Mouse (Mus musculus) testis, postnatal 10 days (tissue): Measurements from ENCODE around the gene Tmem80.

Source experiments
- DNase-seq: peaks from one replicate; pipeline ENCODE4 v3.0.0; 2021; ENCODE audit warnings: low spot score

Tmem80 gene

DNA sequence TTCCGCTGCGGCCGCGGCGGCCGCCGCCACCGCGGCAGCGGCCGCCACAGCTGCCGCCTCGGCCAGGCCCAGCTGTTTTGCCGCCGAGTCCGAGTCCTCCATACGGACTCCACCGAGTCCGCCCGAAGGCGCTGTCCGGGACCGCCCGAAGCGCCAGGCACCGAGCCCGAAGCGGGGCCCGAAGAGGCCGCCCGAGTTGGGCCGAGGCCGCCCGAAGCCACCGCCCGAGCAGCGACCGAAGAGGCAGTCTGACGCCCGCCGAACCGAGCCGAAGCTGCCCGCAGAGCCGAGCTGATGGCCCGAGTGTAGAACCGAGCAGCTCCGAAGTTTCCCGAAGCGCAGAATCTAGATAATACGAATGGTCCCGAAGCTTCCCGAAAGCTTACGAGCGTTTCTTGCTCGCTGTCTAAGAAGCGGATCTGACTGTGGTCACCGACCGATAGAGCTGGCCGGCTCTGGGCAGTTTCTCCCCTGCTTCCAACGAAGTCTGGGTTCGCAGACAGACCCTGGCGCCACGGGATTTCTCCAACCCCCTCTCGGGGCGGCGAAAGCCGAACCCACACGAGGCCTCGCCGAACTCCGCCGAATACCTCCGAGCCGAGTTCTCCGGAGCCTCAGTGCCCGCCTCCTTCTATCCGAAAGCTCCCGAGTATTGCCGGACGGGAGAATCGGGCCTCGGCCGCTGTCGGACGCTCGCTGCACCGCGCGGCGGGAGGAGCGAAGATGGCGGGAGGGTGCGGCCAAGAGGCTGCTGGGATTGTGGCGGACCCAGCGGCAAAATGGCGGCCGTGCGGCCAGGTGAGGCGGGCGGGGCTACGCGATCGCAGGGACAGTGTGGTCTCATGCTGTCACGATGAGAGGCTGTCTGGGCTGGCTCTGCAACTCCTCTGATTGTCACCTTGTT, at the start of gene Tmem80, which contains the start of gene Deaf1:
Gene Tmem80 (plus strand): TSS at position 271 of the 904 bp plus-strand sequence.
Gene Deaf1 (minus strand): TSS at position 222 of the 904 bp plus-strand sequence.
- peak; percentile 100 for DNase-seq

DNA sequence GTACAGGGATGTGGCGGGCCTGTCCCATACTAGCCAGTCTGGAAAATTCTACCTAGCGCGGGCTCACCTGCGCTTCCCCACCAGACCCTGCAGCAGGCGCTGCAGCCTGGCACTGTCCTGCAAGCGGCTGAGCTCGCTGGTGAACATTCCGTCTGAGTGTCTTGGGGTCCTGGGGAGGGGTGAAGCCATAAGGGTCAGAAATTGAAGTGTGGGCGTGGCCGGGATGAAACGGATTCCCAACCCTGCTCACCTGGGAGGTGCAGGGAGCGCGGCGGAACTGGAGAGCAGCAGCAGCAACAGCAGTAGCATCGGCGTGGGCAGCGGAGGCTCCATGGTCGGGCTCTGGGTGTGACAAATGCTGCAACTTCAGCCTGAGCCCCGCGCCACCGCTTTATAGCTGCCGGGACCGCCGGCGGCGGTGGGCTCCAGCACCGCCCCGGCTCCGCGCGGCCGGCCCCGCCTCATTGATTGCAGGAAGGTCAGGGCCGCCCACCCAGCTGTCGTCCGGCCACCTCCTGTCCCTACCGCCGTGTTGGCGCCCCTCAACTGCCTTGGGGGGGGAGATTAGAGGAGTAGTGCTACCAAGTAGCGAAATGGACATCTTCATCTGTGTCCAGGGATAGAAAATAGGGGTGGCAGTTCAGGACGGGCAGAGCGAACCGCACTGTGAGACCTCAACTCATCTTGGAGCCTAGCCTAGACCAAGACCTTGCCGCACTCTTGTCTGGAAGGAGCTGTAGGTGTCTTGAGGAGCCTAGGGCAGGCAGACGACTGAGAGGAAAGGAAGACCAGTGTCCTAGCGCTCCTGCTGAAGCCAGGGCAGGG, 48.6 kb upstream of the Tmem80 start, which contains the start of gene Sct:
Gene Sct (minus strand): TSS at position 368 of the 825 bp plus-strand sequence.
- DNase-seq, result peak; percentile 66

DNA sequence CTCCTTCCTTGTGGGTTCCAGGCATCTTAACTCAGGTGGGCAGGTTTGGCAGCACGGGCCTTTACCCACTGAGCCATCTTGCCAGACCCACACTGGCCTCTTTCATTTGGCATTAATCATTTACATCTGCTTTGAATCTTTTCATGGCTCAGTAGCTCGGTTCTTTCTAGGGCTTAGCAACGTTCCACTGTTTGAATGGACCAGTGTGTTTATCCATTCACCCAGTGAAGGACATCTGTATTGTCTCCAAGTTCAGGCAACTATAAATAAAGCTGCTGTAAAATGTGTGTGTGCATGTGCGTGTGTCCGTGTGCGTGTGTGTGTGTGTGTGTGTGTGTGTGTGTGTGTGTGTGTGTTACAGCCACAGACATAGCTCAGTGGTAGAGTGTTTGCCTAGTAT, 46.1 kb upstream of the Tmem80 start:
- DNase-seq, result no peak

DNA sequence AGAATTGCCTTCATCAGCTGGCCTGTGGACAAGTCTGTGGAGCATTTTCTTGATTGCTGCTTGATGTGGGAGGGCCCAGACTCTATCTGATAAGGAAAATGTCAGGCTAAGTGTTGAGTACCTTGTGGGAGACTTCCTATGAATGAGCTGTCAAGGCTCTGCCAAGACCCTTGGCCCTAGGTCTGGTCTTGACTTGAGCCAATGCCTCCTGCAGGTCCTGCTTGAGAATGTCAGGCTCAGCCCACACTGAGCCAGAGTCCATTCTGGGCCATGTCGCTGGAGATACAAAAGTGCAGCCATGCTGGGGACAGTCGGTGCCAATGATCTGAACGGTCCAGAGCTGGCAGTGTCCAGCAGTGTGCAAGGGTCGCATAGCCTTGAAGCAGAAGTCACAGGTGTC, 44.8 kb upstream of the Tmem80 start:
- no peak for DNase-seq

DNA sequence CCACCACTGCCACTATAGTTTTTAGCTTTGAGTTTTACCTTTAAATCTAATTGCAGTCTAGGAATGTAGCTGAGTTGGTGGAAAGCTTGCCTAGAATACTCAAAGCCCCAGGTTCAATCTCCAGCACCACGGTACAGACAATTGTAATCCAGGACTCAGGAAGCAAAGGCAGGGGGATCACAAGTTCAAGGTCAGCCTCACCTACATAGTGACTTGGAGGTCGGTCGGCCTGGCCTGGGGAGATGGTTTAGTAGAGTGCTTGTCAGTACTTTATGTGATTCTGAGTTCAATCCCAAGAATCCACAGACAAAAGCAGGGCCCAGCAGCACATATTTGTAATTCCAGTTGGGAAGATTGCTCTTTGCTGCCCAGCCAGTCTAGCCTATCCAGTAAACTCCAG, 39.5 kb upstream of the Tmem80 start:
- DNase-seq, result no peak

DNA sequence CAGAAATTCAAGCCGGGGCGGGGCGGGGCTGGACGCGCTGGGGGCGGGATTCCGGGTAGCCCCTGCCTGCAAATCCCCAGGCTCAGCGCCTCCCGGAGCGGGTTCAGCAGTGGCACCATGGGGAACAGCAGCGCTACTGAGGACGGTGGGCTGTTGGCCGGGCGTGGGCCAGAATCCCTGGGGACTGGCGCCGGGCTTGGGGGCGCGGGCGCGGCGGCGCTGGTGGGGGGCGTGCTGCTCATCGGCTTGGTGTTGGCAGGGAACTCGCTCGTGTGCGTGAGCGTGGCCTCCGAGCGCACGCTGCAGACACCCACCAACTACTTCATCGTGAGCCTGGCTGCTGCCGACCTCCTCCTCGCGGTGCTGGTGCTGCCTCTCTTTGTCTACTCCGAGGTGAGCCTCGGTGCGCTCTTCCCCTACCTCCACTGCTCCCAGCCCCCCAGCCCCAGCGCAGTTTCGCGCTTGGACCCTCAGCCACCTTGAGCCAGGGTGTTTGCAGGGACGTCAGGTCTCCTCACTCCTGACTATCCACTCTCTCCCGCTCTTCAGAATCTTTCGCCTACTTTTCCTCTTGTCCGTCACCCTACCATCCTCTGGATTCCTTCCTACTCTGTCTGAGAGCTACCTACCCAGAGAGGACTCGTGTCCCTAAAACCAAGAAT, 35.5 kb upstream of the Tmem80 start, which contains the start of gene Drd4:
Gene Drd4 (plus strand): TSS at position 86 of the 662 bp plus-strand sequence.
- peak; percentile 81 for DNase-seq

DNA sequence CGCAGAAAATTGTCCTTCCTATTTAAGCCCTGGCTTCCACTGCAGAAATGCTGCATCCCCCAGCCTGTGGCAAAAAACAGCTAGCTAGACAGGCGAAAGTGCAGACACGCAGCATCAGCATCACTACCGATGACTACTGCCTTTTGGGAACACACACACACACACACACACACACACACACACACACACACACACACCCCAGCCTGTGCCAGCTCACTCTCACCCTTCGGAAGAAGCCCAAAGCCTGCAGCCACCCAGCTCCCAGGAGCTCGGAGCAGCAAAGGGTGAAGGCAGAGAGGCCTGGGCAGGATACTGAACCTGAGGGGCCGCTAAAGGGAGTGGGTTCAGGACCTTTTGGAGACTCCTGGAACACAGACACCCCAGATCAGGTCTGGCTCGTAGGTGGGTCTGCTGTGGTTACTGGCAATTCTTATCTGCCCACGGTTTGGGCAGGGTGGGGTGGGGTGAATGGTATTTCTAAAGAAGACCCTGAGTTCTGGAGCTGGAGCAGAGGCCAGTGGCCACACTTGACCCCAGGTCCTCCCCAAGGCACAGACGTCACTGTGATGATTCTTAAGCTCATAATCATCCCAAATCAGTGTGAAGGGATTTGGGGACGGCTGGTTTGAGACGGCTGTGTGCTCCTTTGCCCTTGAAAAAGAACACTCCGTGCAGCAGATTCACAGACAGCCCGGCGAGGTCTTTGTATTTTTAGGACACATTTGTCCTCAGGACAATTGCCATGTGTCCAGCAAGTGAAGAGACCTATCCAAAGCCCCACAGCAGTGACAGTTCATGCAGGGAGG, 34.8 kb upstream of the Tmem80 start:
- peak; percentile 60 for DNase-seq

DNA sequence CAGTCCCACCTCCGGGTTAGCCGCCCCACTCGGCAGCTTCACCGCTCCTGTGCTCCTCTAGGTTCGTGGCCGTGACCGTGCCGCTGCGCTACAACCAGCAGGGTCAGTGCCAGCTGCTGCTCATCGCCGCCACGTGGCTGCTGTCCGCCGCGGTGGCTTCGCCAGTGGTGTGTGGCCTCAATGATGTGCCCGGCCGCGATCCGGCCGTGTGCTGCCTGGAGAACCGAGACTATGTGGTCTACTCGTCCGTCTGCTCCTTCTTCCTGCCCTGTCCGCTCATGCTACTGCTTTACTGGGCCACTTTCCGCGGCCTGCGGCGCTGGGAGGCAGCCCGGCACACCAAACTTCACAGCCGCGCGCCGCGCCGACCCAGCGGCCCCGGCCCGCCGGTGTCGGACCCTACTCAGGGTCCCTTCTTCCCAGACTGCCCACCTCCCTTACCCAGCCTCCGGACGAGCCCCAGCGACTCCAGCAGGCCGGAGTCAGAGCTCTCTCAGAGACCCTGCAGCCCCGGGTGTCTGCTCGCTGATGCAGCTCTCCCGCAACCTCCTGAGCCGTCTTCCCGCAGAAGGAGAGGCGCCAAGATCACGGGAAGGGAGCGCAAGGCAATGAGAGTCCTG, 33.6 kb upstream of the Tmem80 start:
- peak; percentile 70 for DNase-seq

DNA sequence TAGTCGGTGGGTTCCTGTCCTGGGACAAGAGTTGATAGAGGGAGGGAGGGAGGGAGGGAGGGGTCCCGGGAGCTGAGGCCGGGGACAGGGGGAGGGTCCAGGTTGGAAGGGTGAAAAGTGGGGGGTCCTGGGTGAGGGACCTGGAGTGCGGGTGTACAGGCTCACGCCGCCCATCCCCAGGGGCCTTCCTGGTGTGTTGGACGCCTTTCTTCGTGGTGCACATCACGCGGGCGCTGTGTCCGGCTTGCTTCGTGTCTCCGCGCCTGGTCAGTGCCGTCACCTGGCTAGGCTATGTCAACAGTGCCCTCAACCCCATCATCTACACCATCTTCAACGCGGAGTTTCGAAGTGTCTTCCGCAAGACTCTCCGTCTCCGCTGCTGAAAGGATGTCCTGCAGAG, 33.1 kb upstream of the Tmem80 start:
- no peak for DNase-seq

DNA sequence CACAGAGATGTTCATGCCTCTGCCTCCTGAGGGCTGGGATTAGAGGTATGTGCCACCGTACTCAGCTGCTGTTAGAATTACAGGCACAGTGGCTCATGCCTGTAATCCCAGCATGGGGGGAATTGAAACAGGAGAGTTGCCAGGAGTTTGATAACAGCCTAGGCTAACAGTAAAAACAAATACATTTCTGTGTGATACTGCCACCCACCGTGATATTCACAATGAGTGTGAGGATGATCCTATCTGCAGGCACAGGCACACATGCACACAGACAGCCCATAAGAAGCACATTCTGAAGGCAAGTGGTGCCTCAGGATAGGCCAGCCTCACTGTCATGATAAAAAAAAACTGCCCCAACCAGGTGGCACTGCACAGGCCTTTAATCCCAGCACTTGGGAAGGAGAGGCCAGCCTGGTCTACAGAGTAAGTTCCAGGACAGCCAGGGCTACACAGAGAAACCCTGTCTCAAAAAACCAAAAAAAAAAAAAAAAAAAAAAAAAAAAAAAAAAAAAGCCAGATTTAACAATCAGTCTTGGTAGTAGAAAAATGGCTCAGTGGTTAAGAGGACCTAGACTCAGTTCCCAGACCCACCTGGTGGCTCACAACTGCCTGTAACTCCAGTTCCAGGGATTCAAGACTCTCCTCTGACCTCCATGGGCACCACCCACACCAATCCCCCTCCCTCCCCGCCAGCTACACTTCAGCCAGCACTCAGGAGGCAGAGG, 29.5 kb upstream of the Tmem80 start:
- no peak for DNase-seq

DNA sequence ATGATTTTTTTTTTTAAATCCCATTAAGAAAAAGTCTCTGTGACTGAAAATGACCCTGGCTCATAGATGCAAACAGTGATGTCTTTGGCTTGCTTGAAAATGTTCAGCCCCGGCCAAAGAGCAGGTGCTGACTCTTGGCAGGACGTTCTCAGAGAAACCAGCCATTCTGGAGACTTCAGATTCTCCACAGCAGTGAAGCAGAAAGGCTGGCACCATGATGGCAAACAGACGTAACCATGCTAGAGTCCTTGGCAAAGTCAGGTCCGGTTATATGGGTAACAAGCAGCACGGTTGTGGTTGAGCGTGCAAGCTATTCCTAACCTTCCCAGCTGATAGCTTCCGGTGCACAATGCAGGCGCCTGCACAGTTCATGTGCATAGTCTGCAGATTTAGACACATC, 28.4 kb upstream of the Tmem80 start:
- no peak for DNase-seq

DNA sequence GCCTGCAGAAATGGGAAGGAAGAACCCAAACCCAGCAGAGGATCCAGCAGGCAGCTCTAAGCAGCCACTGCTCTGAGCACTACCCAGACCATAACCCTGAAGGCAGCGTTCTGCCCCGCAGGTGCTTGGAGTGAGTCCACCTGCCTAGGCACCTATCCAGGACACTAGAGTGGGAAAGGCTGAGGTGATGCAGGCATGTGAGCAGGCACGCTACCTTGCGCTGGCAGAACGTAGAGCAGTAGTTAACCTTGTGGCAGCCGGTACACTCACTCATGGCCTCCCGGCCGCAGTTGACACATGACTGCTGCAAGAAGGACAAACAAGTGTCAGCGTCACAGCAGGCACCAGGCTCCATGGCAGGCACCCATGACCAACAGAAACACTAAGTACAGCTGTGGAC, 26.2 kb upstream of the Tmem80 start:
- DNase-seq, result no peak

DNA sequence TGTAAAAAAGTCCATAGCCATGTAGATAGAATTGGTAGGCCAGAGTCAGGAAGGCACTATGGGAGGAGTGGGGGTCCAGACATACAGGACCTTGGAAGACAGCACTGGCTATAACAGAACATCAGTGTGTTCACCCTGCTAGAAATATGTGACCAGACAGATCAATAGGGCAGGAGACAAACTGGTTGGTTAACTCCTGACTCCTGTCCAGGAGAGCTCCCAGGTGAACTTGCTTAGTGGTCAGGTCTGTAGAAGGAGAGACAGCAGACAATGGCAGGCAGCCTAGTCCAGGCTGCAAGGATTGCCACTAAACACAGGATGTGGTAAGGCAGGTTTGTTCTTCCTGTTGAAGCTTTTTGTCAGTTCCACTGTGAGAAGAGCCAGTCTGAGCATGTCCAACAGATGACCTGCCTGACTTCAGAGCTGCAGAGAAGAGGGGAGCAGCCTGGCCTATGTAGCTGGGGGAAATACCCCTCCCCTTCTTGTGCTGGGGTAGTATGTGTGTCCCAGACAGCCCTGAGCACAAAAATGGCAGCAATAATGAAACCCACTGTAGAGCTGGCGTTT, 24.8 kb upstream of the Tmem80 start:
- DNase-seq, result no peak

DNA sequence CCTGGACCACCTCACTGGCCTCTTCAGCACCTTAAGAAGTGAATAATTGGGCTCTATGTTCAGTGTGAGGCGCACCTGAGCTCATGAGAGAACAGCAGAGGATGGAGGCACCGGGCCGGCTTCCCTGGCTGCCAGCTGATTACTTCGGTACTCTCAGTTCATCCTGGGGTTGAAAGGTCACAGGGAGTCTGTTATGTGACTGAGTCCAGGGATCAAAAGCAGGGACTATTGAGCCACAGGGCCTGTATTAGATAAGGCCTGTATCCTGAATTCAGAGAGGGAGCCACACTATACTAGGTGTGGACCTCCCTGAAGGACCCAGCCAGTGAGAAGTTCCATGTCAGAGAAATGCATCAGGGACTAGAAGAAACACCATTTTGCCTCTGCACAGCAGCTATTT, 23.0 kb upstream of the Tmem80 start:
- no peak for DNase-seq

DNA sequence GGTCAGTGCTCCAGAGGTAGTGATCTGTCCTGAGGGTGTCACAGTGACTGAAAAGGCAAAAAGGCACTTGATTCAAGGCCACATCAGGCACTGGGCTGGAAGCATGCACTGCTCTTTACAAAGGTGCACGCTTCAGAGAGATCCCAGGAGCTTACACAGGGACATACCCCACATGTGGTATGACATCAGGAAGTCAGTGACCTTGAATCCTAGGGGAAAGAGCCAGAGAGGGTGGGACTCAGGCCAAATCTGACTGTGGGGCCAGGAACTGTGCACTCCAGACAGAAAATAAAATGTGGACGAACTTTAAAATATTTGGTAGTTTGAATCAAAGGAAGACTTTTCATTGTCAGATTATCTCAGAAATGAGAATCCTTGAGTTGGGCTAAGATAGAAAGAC, 13.1 kb upstream of the Tmem80 start:
- DNase-seq, result no peak

DNA sequence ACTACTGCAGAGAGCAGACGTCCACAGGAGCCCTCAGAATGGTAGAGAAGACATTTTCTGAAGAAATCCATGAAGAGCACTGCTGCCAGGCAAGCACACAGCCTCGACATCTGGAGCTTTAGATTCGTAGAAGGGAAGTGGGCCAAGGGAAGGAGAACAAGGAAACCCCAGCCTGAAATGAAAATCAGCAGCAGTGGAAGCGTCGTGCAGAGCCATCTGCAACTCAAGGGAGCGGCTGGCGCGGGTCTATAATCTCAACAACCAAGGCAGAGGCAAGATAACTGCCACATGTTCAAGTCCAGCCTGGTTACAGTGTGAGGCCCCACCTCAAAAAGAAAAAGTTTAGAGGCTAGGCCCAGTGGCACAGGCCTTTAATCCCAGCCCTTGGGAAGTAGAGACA, 12.5 kb upstream of the Tmem80 start:
- DNase-seq, result no peak

DNA sequence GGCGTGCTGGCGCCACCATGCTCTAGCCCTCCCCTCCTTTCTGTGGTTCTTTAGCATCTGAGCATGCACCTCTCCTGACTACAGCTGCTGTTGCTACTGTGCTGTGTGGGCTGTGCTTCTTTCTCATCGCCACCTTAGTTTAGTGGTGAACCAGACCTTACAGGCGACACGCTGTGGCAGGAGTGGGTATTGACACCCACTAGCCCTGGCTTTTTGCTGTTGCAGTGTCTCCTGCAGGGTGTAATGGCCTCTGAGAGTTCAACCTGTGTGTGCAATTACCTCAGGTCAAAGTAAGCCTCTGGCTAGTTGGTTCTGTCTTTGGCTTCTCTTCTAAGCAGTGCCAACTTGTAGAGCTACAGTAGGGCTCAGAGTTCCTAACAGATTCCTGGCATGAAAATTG, 11.6 kb upstream of the Tmem80 start:
- DNase-seq, result peak; percentile 74

DNA sequence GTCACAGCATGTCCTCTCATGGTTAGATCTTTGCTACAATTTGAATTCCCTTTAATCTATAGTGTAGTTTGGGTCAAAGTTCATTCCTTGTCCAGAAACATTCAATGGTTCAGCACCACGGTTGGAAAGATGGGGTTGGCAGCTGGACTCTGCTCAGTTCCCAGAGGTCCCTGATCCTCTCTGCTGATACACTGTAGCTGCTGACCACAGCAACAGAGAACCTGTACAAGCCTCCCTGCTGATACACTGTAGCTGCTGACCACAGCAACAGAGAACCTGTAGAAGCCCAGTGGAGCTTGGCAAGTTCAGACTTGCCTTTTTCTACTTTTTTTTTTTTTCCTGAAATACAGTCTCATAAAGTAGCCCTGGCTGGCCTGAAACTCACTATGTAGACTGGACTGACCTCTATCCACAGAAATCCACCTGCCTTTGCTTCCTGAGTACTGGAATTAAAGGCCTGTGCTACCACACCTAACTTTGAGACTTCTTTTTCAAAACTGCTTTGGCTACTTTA, 9.9 kb upstream of the Tmem80 start:
- no peak for DNase-seq

DNA sequence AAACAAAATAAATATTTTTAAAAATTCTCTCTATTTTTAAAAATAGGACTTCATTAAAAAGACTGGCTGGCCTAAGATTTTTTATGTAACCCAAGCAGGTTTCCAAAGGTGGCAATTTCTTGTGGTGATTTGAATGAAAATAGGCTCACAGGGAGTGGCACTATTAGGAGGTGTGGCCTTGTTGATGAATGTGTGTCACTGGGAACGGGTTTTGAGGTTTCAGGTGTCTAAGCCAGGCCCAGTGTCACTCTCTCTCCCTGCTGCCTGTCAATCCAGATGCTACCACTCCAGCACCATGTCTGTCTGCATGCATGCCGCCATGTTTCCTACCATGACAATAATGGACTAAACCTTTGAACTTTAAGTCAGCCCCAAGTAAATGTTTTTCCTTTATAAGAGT, 8.1 kb upstream of the Tmem80 start:
- no peak for DNase-seq

DNA sequence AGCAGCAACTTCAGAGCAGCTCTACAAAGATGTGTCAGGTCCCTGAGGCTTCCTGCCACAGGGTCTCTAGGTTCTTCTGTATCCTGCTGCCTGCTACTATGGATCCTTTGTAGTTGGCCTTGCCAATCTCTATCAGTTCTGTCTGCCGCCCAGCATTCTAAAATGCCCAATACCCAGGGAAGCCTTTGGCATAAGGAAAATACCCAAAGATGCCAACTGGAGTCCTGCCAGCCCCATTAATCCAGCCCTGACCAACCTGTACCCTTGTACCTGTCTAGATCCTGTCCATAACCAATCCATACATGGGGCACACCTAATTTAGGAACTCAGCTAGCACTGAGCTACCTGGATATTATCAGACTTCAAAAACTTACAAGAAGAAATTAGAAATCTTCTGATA, 2.9 kb upstream of the Tmem80 start:
- no peak for DNase-seq
